Mouse (Mus musculus) adrenal gland, postnatal 25 days (tissue): Measurements from ENCODE around the gene Pacs1. TPM values are rescaled to one million over a fixed set of nuclear protein-coding genes. Genes with fewer than 3 reads are reported as not detected.
"Not testable (repeated sequence)": the region's sequence is repeated elsewhere in the genome, so short reads cannot be mapped to it uniquely, and the experiment has no call there.

Experiments
- DNase-seq: peaks from one replicate; pipeline ENCODE4 v3.0.0; 2021; ENCODE audit warnings: mixed read lengths
- total RNA-seq: library from RNA; stranded (reverse); gene quantifications from 2 replicates; pipeline ENCODE4 v1.2.3, GENCODE M21; 2021

Gene Pacs1
- total RNA-seq, 1 experiment from 2014 or later = 26.9 TPM

- DNase-seq = no peak
Measured at GRCm38 (mm10) chr19:5268017-5268416, 4.9 kb downstream of the Pacs1 start.

- no peak for DNase-seq
Measured at GRCm38 (mm10) chr19:5267015-5267414, 5.9 kb downstream of the Pacs1 start.

- DNase-seq = no peak
Measured at GRCm38 (mm10) chr19:5257140-5257539, 15.8 kb downstream of the Pacs1 start.

GRCm38 (mm10) chr19:5236981-5237380, 35.9 kb downstream of the Pacs1 start:
- not testable (repeated sequence) for DNase-seq

- no peak for DNase-seq
Measured at GRCm38 (mm10) chr19:5232696-5233095, 40.2 kb downstream of the Pacs1 start.

- no peak for DNase-seq
Measured at GRCm38 (mm10) chr19:5230110-5230509, 42.8 kb downstream of the Pacs1 start.

- DNase-seq = no peak
Measured at GRCm38 (mm10) chr19:5224624-5225023, 48.3 kb downstream of the Pacs1 start.

- no peak for DNase-seq
Measured at GRCm38 (mm10) chr19:5224077-5224476, 48.8 kb downstream of the Pacs1 start.

GRCm38 (mm10) chr19:5221926-5222325, 51.0 kb downstream of the Pacs1 start:
- DNase-seq = no peak

- DNase-seq = not testable (repeated sequence)
Measured at GRCm38 (mm10) chr19:5221219-5221723, 51.6 kb downstream of the Pacs1 start.

GRCm38 (mm10) chr19:5220389-5220788, 52.5 kb downstream of the Pacs1 start:
- DNase-seq = no peak

- no peak for DNase-seq
Measured at GRCm38 (mm10) chr19:5201691-5202090, 71.2 kb downstream of the Pacs1 start.

- not testable (repeated sequence) for DNase-seq
Measured at GRCm38 (mm10) chr19:5200617-5201016, 72.3 kb downstream of the Pacs1 start.

- no peak for DNase-seq
Measured at GRCm38 (mm10) chr19:5198553-5198952, 74.4 kb downstream of the Pacs1 start.

- DNase-seq = peak; percentile 22
Measured at GRCm38 (mm10) chr19:5195417-5196035, 77.4 kb downstream of the Pacs1 start.

GRCm38 (mm10) chr19:5192397-5192796, 80.5 kb downstream of the Pacs1 start:
- DNase-seq = no peak

GRCm38 (mm10) chr19:5187439-5187838, 85.5 kb downstream of the Pacs1 start:
- no peak for DNase-seq

- DNase-seq = no peak
Measured at GRCm38 (mm10) chr19:5181926-5182325, 91.0 kb downstream of the Pacs1 start.

GRCm38 (mm10) chr19:5178631-5179030, 94.3 kb downstream of the Pacs1 start:
- no peak for DNase-seq

GRCm38 (mm10) chr19:5170430-5170829, 102.5 kb downstream of the Pacs1 start:
- no peak for DNase-seq

- no peak for DNase-seq
Measured at GRCm38 (mm10) chr19:5167477-5167876, 105.4 kb downstream of the Pacs1 start.

GRCm38 (mm10) chr19:5164380-5164779, 108.5 kb downstream of the Pacs1 start:
- peak; percentile 27 for DNase-seq

GRCm38 (mm10) chr19:5161913-5162312, 111.0 kb downstream of the Pacs1 start:
- DNase-seq = no peak

- peak; percentile 33 for DNase-seq
Measured at GRCm38 (mm10) chr19:5152261-5152660, 120.7 kb downstream of the Pacs1 start.
